Mouse (Mus musculus) heart, postnatal 36 days (tissue): ENCODE data around the gene Fam160a1. TPM values are rescaled to one million over a fixed set of nuclear protein-coding genes. Genes with fewer than 3 reads are reported as not detected.

Source experiments
- DNase-seq, 2 experiments: peaks; one replicate each; pipeline ENCODE4 v3.0.0; 2021 to 2022
- intact Hi-C: fragments of 180-260 bp; cut with DNase I; formaldehyde crosslinking; loops from one replicate; pipeline ENCODE4 v1.15.1; 2025
- total RNA-seq, 2 experiments: library from RNA; stranded (reverse); gene quantifications; 2 replicates each; pipeline ENCODE4 v1.2.3; 2021

Fam160a1 gene
- total RNA-seq, 2 experiments from 2014 or later: 46.4 to 67.6 TPM

DNA sequence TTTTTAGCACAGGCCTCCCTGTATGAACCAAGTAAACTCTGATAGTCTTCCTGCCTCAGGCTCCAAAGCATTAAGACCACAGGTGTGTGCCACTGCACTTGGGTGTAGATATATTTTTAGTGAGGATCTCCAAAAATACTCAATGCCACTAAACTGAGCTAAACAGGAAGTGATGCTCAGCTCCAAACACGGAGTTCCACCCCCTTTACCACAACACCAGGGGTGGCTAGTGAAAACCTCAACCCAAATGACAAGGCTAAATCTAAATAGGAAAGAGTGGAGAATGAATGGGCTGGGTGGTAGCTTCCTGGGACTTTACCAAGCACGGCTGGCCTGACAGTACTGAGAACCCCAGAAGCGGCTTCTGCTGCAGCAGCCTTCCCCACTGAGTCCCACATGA lies 124.1 kb downstream of the Fam160a1 start:
- intact Hi-C loops: no loop called here
- no peak for DNase-seq

DNA sequence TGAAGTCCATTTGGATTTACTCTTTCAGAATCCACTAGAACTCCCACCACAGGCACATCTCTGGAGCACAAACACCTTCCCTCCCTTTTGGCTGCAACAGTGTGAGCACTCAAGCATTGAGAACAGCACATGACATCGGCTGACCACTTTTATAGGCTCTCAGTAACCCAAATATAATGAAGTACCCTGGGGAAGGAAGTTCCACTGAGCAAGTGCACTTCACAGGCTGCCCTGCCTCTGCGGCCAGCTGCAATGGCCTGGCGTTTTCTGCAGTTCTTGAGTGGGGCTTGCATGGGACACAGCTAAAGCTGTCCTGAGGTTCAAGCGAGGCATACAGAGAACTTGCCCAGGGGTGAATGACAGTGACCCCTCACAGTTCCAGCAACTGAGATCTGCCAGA lies 126.0 kb downstream of the Fam160a1 start:
- no peak for DNase-seq
- intact Hi-C loops: no loop called here

DNA sequence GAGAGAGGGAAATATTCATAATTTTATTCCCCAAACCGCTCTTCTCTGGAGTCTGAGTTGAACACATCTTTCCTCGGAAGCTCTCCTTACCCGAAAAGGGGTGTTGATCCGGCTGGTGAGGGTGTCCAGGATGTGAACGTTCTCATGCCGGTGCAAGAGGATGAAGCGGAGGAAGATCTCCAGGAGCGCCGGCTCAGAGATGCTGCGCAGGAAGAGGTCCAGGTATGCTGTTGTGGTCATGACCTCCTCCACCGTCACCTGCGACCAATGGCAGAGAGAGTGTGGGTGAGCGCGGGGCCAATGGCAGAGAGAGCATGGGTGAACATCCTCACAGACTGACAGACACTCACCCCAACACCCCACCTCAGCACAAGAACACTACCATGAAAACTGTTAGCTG lies 128.8 kb downstream of the Fam160a1 start:
- DNase-seq: no peak
- intact Hi-C loops: no loop called here

DNA sequence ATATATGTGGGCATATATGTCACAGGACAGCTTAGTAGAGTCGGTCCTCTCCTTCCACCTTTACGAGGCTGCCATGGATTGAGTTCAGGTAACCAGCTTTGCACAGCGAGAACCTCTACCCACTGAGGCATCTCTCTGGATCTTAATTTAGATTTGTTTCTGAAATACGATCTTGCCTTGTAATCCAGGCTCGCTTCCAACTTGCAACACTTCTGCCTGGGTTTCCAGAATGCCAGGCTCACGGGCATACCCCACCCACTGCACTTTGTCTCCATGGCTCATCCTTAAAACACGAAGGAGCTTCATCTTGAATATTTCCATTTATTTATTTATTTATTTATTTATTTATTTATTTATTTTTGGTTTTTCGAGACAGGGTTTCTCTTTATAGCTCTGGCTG lies 131.8 kb downstream of the Fam160a1 start:
- intact Hi-C loops: no loop called here
- DNase-seq: no peak

DNA sequence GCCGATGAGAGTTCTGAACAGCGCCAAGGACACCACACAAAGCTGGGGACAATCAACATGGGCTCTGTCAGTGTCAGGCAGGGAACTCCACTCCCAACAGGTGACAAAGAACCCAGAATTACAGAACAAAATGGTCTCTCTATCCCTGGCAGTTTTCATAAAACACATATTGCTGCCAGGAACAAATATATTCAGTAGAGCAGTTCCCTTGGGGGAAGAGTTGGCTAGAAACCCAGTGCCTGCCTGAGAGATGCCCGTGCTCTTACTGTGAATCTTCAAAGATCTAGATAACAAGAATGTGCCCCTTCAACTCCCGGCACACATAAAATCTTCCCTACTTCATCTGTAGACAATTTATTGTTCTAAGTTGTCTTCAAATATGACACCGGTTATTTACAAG lies 133.5 kb downstream of the Fam160a1 start:
- DNase-seq: no peak
- intact Hi-C loops: no loop called here

DNA sequence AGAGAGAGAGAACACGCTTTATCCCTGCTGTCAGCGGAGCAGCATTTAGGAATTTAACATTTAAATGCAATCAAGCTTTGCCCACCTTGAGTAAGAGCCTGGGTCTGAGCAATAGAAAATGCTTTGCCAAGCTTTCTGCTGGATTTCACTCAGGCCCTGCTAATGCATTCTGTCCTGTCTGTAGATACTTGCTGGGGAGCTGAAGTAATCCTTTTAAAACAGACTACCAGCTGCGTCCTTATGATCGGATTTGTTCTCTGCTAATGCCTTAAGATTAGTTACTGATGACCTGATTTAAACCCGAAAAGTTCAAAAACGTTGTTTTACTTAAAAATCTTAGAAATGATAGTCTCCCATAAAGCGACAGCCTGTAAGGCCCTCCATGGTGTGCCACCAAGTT lies 136.0 kb downstream of the Fam160a1 start:
- intact Hi-C loops: no loop called here
- DNase-seq: no peak

DNA sequence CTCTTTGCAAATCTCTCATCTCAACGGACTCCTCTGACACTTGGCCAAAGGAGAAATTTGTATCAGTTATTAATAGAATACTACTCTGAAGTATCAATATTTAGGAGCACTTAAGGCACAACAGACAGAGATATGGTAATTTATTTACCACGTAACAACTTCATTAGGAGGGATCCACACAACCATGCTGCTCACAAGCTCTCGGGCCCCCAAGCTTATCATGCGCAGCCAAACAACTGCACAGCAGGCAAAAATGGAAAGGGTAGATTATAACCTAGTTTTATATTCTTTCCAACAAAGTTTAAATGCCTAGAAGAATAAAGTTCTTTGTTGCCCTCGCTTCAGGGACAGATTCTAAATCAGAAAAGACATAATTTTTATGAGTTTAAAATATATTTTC lies 137.1 kb downstream of the Fam160a1 start:
- no peak for DNase-seq
- intact Hi-C loops: no loop called here

DNA sequence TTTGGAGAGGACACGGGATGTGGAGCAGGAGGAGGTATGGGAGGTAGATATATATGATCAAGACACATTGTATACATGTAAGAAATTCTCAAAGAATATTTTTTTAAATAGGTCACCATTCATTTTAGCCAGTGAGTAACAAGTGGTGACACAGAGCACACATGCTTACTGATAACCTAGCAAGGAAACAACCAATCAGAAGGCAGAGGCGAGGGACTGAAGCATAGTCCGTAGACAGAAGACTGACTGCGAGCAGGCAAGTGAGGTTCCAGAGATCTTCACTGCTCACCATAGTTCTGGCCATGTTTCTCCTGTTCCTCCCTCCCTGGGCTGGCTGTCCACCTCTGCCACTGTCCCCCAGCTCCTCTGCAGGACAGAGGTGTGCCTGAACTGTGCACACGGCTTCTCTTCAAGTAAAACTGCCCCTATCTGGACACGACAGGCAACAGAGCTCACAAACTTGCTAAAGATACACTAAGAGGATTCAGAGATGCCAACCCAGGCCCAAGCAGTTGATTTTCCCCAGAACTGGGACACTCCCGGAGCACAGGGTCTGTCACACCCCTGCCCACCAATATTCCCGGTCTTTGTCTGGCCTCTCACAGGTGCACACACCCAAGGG lies 137.7 kb downstream of the Fam160a1 start:
- DNase-seq: no peak
- intact Hi-C loops: no loop called here

DNA sequence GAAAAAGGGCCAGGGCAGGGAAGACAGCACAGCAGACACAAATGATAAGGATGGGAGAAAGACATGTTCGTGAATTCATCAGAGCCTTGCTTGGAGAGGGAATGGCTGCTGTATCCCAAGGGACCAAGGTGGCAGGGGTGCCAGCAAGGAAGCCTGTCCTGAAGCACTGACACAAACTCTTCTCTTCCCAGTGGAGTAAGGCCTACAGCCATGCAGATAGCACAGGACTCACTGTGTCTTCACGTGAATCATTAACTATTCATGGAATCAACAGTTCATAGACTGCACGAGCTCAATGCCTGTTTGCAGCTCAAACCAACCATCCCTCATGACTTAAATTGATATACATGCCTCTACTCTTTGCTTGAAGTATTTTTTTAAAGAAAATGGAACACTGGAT lies 139.1 kb downstream of the Fam160a1 start:
- no peak for DNase-seq
- intact Hi-C loops: no loop called here

DNA sequence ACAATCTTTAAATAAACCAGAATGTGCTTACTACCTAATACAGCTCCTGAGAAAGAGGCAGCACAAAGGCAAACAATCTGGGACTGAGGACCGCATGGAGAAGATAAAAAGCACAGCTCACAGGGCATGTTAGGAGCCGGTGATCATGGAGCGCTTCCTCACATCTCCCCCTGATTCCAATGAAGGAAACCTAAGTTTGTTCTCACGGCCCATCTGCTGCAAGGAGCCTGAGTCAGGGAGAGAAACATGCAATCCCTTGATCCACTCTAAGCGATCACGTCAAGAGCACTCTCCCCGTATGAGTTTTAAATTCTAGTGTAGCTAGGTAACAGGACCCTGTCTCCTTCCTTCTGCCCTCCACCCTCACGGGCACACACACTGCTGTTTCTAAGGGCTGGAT lies 140.0 kb downstream of the Fam160a1 start:
- DNase-seq: no peak
- intact Hi-C loops: no loop called here

DNA sequence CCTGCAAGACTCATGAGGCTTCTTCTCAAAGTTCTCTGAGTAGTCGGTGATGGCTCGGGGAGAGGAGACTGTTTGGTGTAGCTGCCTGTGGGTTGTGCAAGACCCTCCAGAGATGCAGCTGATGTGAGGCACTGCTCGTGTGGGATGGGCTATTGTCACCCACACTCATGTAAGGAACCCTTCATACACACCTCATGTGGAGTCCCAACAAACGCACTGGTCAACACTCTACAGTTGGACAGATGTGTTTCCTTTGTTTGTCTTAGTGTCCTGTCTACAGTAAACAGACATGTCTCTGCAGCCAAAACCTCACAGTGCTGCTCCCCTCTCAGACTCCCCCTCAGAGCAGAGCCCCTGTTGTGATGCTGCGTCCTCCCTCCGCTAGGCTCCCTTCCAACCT lies 147.2 kb downstream of the Fam160a1 start:
- intact Hi-C loops: no loop called here
- DNase-seq: no peak

DNA sequence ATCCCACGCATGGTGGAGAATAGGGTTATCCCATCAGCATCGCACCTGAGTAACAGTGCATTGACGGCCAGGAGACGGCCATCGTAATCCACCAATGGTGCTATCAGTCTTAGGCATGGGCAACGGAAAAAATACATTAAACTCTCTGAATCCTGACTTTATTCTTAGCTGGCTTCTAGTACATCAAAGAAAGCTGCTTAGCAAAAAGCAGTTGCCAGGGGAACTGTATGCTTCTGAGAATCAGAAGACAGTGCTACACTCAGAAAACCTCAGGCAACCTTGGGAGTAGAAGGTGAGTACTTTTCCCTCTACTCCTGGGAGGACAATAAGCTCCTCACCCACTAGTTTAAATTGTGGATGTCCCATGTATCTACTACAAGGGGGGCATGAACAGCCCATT lies 149.4 kb downstream of the Fam160a1 start:
- DNase-seq: no peak
- intact Hi-C loops: no loop called here

DNA sequence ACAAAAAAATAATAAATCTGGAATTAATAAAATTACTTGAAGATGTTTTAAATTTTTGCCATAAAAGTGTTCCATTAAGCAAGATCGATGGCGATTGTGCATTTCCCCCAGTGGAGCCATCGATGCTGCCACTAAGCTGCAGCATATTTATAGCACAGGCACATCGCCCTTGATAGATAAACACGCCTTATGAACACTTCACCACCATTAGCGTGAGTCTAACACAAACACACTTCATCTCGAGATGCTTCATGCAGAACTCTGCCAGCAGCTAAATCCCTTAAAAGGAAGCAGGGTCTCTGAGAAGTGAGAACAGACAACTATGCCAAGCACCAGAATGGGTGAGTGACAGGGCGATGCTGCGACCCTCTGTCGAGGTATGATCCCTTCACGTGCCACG lies 150.4 kb downstream of the Fam160a1 start:
- no peak for DNase-seq
- intact Hi-C loops: no loop called here

DNA sequence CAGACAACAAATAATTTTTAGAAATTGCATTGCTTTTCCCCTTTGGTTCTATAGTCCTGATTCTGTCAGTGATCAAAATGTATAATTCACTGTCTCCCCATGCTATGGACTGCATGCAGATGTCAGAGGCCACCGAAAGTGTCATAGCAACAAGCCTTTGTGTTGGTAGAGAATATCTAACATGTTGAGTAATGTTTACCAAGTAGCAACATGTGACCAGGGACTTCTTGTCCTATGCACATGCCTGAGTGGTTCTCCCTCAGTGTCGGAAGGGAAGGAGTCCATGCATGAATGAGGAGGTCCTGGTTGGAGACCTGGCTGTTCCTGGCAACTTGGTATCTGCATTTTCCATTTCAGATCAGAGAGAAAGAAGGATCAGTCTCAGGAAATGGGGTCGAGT lies 150.9 kb downstream of the Fam160a1 start:
- DNase-seq: no peak
- intact Hi-C loops: no loop called here

DNA sequence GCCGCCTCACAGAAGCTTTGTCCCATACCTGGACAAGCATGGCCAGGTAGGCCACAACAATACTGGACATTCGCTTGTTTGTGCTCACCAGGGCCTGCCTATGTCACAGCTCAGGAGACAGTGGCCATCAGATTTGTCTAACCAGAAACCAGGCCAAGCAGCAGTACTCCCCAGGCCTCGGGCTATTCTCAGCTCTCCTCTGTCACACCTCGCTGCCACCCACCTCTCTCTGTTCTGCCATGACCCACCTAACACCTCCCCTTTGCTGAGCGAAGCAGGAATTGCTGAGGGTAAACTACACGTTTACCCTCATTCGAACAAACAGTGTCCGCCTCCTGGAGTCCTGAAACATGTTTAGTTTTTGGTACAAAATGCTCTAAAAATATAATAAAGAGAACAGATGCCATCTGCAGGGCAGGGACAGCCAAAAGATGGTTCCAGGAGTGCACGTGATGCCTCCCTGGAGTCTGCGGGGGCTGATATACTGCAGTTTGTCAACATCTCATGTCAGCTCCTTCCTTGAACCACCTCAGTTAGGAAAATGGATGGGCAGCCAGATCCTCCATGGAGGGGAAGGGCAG lies 152.4 kb downstream of the Fam160a1 start:
- intact Hi-C loops: no loop called here
- DNase-seq: no peak

DNA sequence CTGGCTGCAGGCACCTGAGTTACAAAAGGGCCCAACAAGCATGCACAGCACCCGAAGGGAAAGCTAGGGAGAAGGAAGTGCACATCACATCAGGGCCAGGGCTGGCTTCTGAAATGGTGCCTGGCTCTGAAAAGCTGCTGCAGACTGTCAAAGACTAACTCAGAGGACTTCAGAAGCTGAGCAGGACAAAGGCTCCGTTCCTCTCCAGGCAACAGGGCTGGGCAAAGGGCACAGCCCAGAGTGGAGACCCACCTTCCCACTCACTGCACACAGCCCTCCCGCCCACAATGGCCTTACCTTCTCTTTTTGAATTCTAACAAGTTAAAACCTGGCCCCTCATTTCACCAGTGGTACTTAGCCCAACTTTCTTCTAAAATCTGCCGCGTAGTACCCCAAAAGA lies 153.3 kb downstream of the Fam160a1 start:
- no peak for DNase-seq
- intact Hi-C loops: no loop called here

DNA sequence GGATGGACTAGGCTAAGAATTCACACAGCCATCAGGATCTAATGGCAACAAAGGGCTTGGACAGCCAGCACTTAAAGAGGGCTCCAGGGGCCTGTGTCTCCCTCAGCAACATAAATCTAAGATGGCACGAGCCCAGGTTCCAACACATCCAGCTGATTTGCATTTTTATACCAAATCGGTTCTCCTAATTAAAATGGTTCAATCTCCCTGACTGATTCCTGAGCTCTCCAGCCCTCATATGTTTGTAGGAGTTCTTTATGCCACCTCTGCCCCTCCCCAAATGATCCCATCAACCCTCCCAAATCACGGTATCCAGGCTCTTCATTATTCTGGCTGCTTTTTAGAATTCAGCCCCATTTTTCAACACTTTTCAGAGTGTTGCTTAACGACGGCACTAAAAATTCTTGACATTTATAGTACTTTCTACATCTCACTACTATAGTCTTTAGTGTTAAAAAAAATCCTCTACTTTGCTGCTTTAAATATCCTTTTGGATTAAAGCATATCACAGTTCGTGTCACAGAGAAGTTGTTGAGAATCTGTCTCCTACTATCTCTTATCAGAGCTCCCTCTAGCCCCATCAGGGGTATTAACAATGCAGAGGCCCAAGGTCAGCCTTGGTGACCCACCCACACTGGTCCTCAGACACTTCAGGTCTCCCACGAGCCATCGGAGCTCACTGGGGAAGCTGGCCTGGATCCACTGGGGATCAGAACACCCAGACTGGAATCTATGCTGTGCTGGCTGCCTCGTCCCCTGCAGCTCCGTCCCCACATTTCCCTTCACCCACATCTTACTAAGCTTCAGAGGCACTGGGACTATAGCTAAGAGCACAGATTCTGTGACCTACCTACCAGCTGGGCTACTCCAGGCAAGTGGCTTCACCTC lies 154.9 kb downstream of the Fam160a1 start:
- intact Hi-C loops: no loop called here

DNA sequence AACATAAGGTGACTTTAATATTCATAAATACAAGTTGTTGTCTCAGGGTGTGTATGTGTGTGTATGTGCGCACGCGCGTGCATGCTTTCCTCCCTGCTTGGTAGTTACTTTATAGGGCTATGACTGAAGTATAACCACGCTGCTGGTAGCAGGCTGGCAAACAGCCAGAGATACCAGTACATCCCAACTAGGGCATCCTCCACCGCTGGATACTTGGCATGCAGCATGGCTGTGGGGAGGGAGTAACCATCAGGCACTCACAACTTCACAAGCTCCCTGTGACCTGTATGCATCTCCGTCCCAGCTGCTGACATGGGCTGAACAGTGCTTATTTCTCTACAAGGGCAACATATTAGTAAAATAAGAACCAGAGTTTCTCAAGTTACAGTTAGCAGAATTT lies 157.4 kb downstream of the Fam160a1 start:
- no peak for DNase-seq
- intact Hi-C loops: no loop called here

More for the DNA sequence above, 154.9 kb downstream of the Fam160a1 start:
- no peak for DNase-seq

DNA sequence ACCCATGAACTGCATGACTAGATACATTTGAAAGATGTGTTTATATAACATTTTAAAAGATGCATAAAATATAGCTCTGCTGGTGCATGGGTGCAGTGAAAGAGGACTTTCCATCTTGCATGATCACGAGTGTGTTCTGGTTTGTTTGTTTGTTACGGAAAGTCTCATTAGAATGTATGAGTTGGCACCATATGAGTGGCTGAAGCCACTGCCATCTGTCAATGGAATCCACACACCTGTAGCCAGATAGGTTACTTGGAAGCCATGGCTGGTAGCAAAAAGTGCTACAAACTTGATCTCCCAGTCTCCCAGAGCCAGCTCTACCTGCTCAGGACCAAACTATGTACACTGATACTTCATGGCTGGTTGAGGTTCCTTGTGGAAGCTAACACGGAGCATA lies 161.6 kb downstream of the Fam160a1 start:
- intact Hi-C loops: no loop called here
- DNase-seq: no peak

DNA sequence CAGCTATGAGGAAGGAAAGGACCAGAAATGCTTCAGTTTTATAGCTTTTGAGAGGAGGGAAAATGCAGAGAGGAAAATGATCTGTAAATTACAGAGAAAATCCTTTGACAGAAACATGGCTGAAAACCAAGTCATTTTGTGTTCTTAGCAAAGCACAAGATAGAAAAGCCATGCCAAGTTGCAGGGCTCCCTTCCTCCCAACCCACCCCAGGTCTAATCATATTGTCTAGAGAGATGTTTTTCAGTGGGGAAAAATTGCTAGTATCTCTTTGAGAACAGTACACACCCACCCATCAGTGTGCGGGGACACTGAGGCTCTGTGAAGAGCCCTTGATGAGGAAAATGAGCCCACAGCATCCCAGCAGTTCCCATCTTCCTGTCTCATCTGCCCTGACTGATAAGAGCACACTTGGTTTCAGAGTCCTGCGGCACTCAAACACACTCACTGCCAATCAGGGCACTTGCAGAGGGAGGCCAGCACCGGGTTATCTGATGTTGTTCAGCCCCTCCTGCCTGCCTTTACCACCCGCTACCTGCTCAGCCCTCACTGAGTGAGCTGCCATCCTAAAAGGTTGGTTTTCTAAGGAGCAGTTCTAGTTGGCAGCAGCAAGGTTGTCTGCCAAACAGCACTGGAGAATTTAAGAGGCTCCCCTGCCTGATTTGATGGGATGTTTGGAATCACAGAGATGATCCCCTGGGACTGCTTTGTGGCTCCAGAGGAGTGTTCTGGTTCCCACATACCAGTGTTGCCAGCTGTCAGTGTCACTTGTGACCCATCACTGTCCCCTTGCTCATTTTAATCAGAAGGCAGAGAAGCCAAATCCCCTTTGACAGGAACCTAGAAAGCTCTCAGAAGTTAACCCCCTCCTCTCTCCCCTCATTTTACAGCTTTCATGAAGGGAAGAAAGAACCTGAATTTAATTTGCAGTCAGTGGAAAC lies 164.1 kb downstream of the Fam160a1 start:
- intact Hi-C loops: no loop called here
- DNase-seq: no peak

DNA sequence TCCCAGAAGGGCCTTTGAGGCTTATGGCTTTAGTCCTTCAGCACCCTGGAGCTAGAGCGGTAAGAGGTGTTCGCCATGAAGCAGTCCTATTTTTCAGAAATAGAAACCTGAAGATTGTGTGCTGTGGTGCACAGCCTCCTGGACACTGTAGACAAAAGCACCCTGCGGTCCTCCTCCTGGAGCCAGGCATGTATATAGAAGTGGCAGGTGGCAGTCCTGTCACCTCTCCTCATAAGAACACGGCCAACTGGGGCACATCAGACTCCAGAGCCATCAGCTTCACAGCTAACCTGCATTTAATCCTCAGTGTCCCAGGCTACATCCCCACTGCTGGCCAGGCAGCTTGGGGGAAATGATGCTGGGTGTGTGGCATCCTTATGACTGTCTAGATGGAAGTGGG lies 167.9 kb downstream of the Fam160a1 start:
- DNase-seq: no peak
- intact Hi-C loops: no loop called here
